Mouse (Mus musculus): ENCODE measurements around the gene Cacna2d1.

Gene Cacna2d1

GRCm38 (mm10) chr5:16410011-16410410 is 475.5 kb downstream of the Cacna2d1 start:
- DNase-seq (ENCODE audit: low read depth, low spot score): no peak

- DNase-seq (ENCODE audit: low read depth, low spot score): no peak
Observed at GRCm38 (mm10) chr5:16414693-16415092, 480.2 kb downstream of the Cacna2d1 start.

GRCm38 (mm10) chr5:16417996-16418395 is 483.5 kb downstream of the Cacna2d1 start:
- DNase-seq (ENCODE audit: low read depth, low spot score): peak; percentile 45

- DNase-seq (ENCODE audit: low read depth, low spot score): no peak
Observed at GRCm38 (mm10) chr5:16418504-16418903, 484.0 kb downstream of the Cacna2d1 start.

All from brain, adult 2 months (tissue).